Mouse (Mus musculus) lung, embryonic 16.5 days (tissue): ENCODE data around the gene Gm45717. TPM values are rescaled to one million over a fixed set of nuclear protein-coding genes. Genes with fewer than 3 reads are reported as not detected.

Experiments
- ATAC-seq: fragments of 200-750 bp; cut with Nextera tagmentation; 2 replicates; pipeline ENCODE4 v1.8.0; 2017; ENCODE audit warnings: low read depth, mild to moderate bottlenecking, moderate library complexity
- H3K27ac ChIP-seq: fragments of 300-500 bp; sonication (generic); 2 replicates; pipeline ENCODE4 v1.5.1; 2014; ENCODE audit warnings: mild to moderate bottlenecking, control low read depth, low read length
- H3K27me3 ChIP-seq: fragments of 300-500 bp; sonication (generic); 2 replicates; pipeline ENCODE4 v1.6.1; 2014; ENCODE audit warnings: low read depth, low read length, mixed read lengths; ENCODE audit not compliant: control insufficient read depth, insufficient read depth
- H3K36me3 ChIP-seq: fragments of 300-500 bp; sonication (generic); 2 replicates; pipeline ENCODE4 v1.6.1; 2014; ENCODE audit warnings: low read length; ENCODE audit not compliant: control insufficient read depth, insufficient read depth
- H3K4me1 ChIP-seq: fragments of 300-500 bp; sonication (generic); replicated peaks from 2 replicates; pipeline ENCODE4 v1.6.1; 2014; ENCODE audit warnings: low read length, mixed read lengths; ENCODE audit not compliant: control insufficient read depth, insufficient read depth
- H3K4me2 ChIP-seq: fragments of 300-500 bp; sonication (generic); 2 replicates; pipeline ENCODE4 v1.6.1; 2014; ENCODE audit warnings: low read depth, low read length, control low read depth
- H3K4me3 ChIP-seq: fragments of 300-500 bp; sonication (generic); 2 replicates; pipeline ENCODE4 v1.5.1; 2014; ENCODE audit warnings: mild to moderate bottlenecking, low read length, control low read depth
- H3K9ac ChIP-seq: fragments of 300-500 bp; sonication (generic); 2 replicates; pipeline ENCODE4 v1.6.1; 2014; ENCODE audit warnings: low read length, control low read depth
- H3K9me3 ChIP-seq: fragments of 300-500 bp; sonication (generic); 2 replicates; pipeline ENCODE4 v1.6.1; 2016; ENCODE audit warnings: low read length; ENCODE audit not compliant: control insufficient read depth
- WGBS: fragments of 180-500 bp; shearing (Covaris S2); extraction: QIAGEN DNeasy Blood & Tissue Kit; methylation state at CpG from one replicate; pipeline ENCODE4 v1.1.7; 2014; 5-methylcytosine and 5-hydroxymethylcytosine counted together
- polyA plus RNA-seq: library from polyadenylated mRNA; unstranded; fragments of >200 nt; fragmentation: Nextera tagmentation; extraction: Ambion mirVana; gene quantifications from 2 replicates; pipeline ENCODE4 v1.2.1, GENCODE M21; 2015

The Gm45717 gene
- polyA plus RNA-seq, 1 experiment from 2014 or later: not detected

DNA sequence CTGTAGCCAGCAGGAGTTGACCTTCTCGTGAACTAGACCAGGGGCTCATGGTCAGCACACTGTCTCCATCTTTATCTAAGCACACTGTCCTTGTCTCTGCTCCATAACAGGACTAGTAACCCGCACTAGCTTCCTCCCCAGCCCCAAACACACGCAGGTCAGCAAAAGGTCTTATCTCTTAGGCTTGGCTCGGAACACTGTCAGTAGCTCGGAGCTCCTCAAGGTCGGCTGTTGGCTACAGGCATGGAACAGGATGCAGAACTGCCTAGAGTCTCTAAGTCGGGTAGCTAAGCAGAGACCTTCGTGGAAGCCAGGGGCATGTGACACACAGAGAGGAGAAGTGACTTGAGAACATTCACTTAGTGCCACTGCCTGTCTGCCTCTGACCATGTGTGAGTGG is 7.6 kb downstream of the Gm45717 start:
- ATAC-seq: no peak
- Histone ChIP-seq H3K27ac (peak overlapping the region; percentile 14; the same call in 1 of the 2 replicates), H3K9me3 (no peaks in the 10 kb centered on the region), H3K27me3 (no peaks in the 10 kb centered on the region), H3K4me3 (no peak overlapping the region), H3K9ac (no peak overlapping the region), H3K4me1 (peaks cover 18% of the 10 kb centered on the region), H3K4me2 (no peak overlapping the region), H3K36me3 (peaks cover 26% of the 10 kb centered on the region)
- WGBS: 65% methylated on average over 8 of the region's 8 CpGs

DNA sequence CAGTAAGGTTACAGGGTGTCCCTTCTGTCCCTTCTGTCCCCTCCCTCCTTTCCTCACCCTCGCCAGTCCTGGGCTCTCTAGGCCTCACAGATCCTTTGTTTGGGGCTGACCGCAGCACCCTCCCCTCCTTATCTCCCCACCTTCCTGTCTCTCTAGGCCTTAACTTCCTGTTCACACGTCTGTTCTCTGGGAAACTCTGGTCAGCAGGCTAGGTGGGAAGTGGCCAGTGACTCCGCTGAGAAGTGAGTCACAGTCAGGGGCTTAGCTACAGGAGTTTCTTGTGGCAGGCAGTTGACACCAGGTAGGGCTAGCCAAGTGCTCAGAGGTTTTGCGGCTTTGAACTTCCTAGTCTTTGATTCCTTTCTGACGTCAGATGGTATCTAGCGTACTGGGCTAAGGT is 8.8 kb downstream of the Gm45717 start:
- H3K9me3 ChIP-seq: no peaks in the 10 kb centered on the region
- H3K4me2 ChIP-seq: no peak overlapping the region
- H3K4me1 ChIP-seq: peaks cover 28% of the 10 kb centered on the region
- H3K27ac ChIP-seq: peak overlapping the region; percentile 33; the same call in 1 of the 2 replicates
- H3K4me3 ChIP-seq: no peak overlapping the region
- peaks cover 26% of the 10 kb centered on the region for H3K36me3 ChIP-seq
- no peak overlapping the region for H3K9ac ChIP-seq
- WGBS: 33% methylated on average over 7 of the region's 7 CpGs
- no peak for ATAC-seq
- no peaks in the 10 kb centered on the region for H3K27me3 ChIP-seq

DNA sequence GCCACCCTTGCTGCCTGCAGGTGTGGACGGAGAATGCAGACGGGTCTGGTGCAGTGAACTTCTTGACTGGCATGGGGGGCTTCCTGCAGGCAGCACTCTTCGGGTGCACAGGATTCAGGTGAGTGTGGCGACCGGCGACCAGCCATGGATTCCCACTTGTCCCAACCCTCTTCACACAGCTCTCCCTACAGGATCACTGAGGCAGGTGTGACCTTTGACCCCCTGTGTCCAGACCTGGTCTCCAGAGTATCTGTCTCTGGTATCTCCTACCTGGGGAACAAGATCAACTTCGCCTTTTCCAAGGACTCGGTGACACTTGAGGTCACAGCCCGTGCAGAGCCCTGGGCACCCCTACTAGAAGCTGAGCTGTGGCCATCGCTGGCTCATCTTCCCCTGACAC is 9.4 kb downstream of the Gm45717 start:
- no peaks in the 10 kb centered on the region for H3K27me3 ChIP-seq
- peaks cover 26% of the 10 kb centered on the region for H3K36me3 ChIP-seq
- ATAC-seq: no peak
- no peak overlapping the region for H3K4me2 ChIP-seq
- H3K9me3 ChIP-seq: no peaks in the 10 kb centered on the region
- no peak overlapping the region for H3K4me3 ChIP-seq
- peaks cover 26% of the 10 kb centered on the region for H3K4me1 ChIP-seq
- no peak overlapping the region for H3K27ac ChIP-seq
- no peak overlapping the region for H3K9ac ChIP-seq
- WGBS: 87% methylated on average over 10 of the region's 10 CpGs

DNA sequence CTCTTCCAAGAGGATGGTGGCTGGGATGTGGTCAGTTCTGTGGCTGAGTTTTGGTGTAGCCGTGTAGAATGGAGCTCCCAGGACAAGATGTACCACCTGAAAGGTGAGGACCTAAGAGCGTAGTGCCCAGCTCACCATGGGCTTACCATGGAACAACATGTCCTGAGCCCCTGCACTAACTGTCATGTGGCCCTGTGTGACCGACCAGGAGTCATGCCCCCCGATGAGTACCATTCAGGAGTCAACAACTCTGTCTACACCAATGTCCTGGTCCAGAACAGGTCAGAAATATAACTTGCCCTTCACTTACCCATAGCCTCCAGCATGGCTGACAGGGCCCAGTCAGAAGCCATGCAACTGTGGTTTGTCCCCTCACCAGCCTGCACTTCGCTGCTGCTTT is 10.5 kb downstream of the Gm45717 start:
- 87% methylated on average over 5 of the region's 5 CpGs for WGBS
- Histone ChIP-seq H3K36me3 (peaks cover 26% of the 10 kb centered on the region), H3K9ac (no peak overlapping the region), H3K9me3 (no peaks in the 10 kb centered on the region), H3K4me3 (no peak overlapping the region), H3K27ac (no peak overlapping the region), H3K4me1 (peaks cover 16% of the 10 kb centered on the region), H3K4me2 (no peak overlapping the region), H3K27me3 (no peaks in the 10 kb centered on the region)
- ATAC-seq: no peak

DNA sequence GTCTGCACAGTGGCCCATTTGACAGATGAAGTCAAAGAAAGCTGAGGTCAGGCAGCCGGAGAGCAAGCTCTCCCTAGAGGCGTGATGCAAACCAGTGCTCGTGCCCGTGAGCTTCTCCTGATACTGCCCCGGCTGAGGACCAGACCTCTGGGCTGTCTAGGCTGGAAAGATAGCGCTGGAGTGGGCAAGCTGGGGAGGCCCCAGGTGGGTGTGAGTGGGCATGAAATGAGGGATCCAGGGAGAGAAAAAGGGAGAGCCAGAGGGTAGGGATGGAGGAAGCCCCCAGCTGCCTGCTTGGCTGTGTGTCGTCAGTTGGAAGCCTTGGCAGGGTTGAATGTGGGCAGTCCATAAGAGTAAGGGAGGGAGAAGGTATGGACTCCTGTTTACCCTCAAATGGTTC is 11.5 kb downstream of the Gm45717 start:
- no peak overlapping the region for H3K4me3 ChIP-seq
- peaks cover 23% of the 10 kb centered on the region for H3K36me3 ChIP-seq
- no peak overlapping the region for H3K9ac ChIP-seq
- WGBS: 84% methylated on average over 7 of the region's 7 CpGs
- H3K27me3 ChIP-seq: no peaks in the 10 kb centered on the region
- H3K4me1 ChIP-seq: peaks cover 20% of the 10 kb centered on the region
- no peak overlapping the region for H3K27ac ChIP-seq
- H3K9me3 ChIP-seq: no peaks in the 10 kb centered on the region
- no peak for ATAC-seq
- H3K4me2 ChIP-seq: no peak overlapping the region

DNA sequence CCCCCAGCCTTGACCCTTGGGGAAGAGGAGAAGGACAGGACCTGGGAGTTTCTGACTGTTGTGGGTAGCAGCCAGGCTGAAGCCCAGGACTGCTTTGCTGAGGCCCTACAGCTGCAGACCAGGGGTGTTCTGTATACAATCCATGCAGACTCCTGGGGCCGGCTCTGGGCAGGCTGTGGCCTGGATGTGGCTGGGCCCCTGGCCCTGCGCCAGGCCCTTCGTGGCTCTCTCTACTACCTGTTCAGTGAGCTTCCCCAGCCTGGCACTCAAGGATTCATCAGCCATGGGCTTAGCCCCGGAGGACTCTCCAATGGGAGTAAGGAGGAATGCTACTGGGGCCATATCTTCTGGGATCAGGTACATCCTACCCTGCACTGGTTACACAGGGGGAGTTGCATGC is 12.4 kb downstream of the Gm45717 start:
- Histone ChIP-seq H3K27me3 (no peaks in the 10 kb centered on the region), H3K9ac (no peak overlapping the region; the same call in 1 of the 2 replicates), H3K4me2 (no peak overlapping the region), H3K36me3 (peaks cover 15% of the 10 kb centered on the region), H3K27ac (no peak overlapping the region), H3K9me3 (no peaks in the 10 kb centered on the region), H3K4me3 (no peak overlapping the region), H3K4me1 (peaks cover 21% of the 10 kb centered on the region)
- WGBS: 62% methylated on average over 4 of the region's 4 CpGs
- no peak for ATAC-seq

DNA sequence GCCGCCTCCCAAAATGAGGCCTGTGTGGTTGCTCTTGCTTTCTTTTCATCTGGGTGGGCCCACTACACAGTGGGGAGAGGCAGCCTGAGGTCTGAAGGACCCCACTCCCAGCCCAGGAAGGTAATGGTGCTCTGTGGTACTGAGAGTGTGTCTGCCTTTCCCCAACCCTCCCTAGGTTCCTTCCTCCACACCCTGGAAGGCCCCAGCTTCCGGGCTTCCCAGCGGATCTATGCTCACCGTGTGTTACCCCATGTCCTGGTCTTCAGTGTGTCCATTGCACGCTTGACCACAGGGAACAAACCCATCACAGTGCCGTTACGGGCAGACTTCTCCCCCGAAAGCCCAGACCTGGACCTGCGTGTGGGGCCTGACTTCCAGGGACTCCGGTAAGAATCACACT is 12.9 kb downstream of the Gm45717 start:
- Histone ChIP-seq H3K9ac (peak overlapping the region; percentile 86; the same call in 1 of the 2 replicates), H3K4me2 (peak overlapping the region; percentile 62), H3K27ac (peak overlapping the region; percentile 95), H3K4me1 (peaks cover 21% of the 10 kb centered on the region), H3K36me3 (peaks cover 10% of the 10 kb centered on the region), H3K9me3 (no peaks in the 10 kb centered on the region), H3K27me3 (no peaks in the 10 kb centered on the region), H3K4me3 (no peak overlapping the region)
- WGBS: 86% methylated on average over 10 of the region's 10 CpGs
- no peak for ATAC-seq

DNA sequence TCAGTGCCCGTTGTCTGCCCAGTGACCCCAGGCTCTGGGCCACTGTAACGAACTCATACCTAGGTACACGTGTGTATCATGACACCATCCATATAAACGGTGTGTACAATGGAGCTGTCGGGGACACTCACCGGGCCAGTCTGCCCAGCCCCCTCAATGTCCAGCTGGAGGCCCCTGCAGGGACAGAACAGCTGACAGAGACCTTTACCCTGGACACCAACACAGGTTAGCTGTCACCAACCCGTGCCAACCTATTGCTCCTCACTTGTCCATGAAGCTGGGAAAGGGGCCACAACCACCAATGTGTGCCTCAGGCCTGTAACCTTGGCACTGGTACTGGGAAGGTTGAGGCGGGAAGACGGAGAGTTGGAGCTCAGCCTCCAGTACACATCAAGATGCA is 13.4 kb downstream of the Gm45717 start:
- Histone ChIP-seq H3K4me1 (peaks cover 21% of the 10 kb centered on the region), H3K27me3 (no peaks in the 10 kb centered on the region), H3K27ac (peak overlapping the region; percentile 95), H3K36me3 (peaks cover 9% of the 10 kb centered on the region), H3K4me2 (peak overlapping the region; percentile 62), H3K9me3 (no peaks in the 10 kb centered on the region), H3K9ac (peak overlapping the region; percentile 86), H3K4me3 (peak overlapping the region; percentile 55)
- 36% methylated on average over 9 of the region's 9 CpGs for WGBS
- ATAC-seq: peak; percentile 1

DNA sequence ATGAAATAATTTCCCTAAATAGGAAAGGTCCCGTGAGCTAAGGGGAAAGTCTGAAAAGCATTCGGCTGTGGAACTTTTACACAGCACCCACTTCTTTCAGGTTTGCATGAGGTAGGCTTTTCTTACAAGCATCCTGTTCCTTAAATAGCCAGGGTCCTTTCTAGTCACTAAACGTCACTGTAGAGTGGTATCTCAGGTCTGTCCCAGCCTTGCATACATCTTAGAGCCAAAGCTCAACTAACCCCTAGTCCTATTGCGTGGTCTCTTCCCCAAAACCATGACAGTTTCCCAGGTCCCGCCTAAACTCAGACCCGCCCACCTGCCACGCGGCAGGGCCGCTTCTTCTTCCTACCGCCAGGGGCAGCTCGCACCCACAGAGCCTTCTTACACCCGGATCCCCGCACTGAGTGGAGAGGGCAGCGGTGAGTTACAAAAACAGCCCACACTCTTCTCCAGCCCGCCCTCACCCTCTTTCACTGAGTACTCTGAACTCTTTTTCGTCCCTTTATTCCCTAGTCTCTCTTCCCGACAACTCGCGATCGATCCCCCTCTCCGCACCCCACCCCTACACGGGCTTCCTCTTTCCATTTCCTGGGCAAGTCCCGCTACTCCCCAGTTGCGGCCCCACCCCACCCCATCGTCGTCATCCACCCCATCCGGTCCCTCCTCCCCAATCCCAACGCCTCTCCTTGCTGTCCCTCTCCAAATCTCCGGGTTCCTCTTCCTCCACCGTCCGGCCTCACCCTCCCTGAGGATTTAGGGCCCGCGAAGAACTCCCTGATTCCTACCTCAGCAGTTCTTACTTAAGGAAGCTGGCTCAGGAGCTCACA is 14.3 kb downstream of the Gm45717 start, which contains the start of gene Pgghg:
TSS of gene Pgghg (plus strand) at position 170 of the 830 bp plus-strand sequence.
- peaks cover 19% of the 10 kb centered on the region for H3K4me1 ChIP-seq
- peak within 1 kb of the TSS; percentile 62 for H3K4me2 ChIP-seq
- H3K9me3 ChIP-seq: no peaks in the 10 kb centered on the region
- H3K4me3 ChIP-seq: peak within 1 kb of the TSS; percentile 55
- 2% methylated on average over 33 of the region's 33 CpGs for WGBS
- peak within 1 kb of the TSS; percentile 86 for H3K9ac ChIP-seq
- ATAC-seq: peak; percentile 93
- H3K36me3 ChIP-seq: peaks cover 4% of the 10 kb centered on the region
- H3K27me3 ChIP-seq: no peaks in the 10 kb centered on the region
- peak within 1 kb of the TSS; percentile 95 for H3K27ac ChIP-seq
